Mouse (Mus musculus) erythroblast, embryonic 14.5 days (primary cell): ENCODE data around the gene Zfp618. TPM values are rescaled to one million over a fixed set of nuclear protein-coding genes. Genes with fewer than 3 reads are reported as not detected.

Source experiments
- H3K27me3 ChIP-seq: 2 replicates; pipeline ENCODE4 v1.6.1; 2012; ENCODE audit warnings: inconsistent platforms; ENCODE audit not compliant: control insufficient read depth
- H3K36me3 ChIP-seq: 2 replicates; pipeline ENCODE4 v1.6.1; 2012; ENCODE audit warnings: mild to moderate bottlenecking, inconsistent platforms; ENCODE audit not compliant: control insufficient read depth
- H3K4me1 ChIP-seq: 2 replicates; pipeline ENCODE4 v1.6.1; 2012; ENCODE audit warnings: inconsistent platforms; ENCODE audit not compliant: control insufficient read depth
- H3K4me3 ChIP-seq: replicated peaks from 2 replicates; pipeline ENCODE3; 2012; ENCODE audit warnings: moderate library complexity, mild to moderate bottlenecking, inconsistent platforms
- H3K9me3 ChIP-seq: 2 replicates; pipeline ENCODE4 v1.6.1; 2012; ENCODE audit warnings: low read length, inconsistent platforms, mixed read lengths; ENCODE audit not compliant: control insufficient read depth
- GATA1 ChIP-seq: IDR thresholded peaks from 2 replicates; pipeline ENCODE4 v1.6.1; 2012; ENCODE audit warnings: low read length, inconsistent platforms, mixed read lengths
- TAL1 ChIP-seq: IDR thresholded peaks from 3 replicates; pipeline ENCODE4 v1.6.1; 2012; ENCODE audit warnings: low read length, inconsistent platforms, mixed read lengths
- polyA plus RNA-seq: library from polyadenylated mRNA; stranded (reverse); fragments of >175 nt; gene quantifications from 2 replicates; pipeline ENCODE4 v1.2.3, GENCODE M21; 2012

Gene Zfp618
- polyA plus RNA-seq, 1 experiment, result not detected

DNA sequence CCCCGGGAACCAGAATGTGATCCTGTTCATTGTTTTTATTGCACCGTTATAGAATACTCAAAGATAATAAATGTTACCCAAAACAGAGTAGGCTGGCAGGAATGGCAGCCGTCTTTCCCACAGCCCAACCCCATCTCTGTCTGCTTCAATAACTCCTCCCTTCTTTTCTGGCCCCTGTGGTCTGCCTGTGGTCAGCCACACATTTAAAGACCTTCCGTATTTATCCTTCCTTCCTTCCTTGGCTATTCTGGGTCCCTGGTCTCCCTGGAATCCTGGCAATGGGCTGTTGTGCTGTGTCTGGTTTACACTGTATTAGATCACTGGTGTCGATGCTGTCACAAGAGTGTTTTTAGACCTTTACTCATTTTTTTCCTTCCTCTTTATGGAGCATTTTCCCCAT lies 125.8 kb downstream of the Zfp618 start:
- H3K27me3 ChIP-seq, result no peaks in the 10 kb centered on the region
- no peaks in the 10 kb centered on the region for H3K4me1 ChIP-seq
- TF ChIP-seq GATA1 (no peak), TAL1 (no peak)
- no peaks in the 10 kb centered on the region; the same call in 1 of the 2 replicates for H3K36me3 ChIP-seq
- no peak overlapping the region for H3K4me3 ChIP-seq
- no peaks in the 10 kb centered on the region for H3K9me3 ChIP-seq

DNA sequence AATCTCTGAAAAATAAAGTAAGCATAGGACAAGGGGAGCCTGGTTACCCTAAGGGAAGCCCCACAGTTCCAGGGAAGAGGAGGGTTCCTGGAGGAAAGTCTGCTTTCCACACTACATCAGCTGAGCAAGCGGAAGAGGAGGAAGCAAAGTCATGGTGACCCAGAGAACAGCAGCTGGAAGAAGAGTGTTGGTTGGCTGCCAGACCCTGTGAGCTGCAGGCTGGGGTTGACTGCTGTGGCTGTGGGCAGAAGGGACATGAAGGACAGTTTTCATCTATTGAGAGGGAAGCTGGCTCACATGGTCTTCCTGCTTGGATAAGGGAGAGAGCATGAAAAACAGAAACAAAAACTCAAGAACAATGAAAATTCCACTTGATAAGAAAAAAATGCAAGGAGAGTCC lies 132.2 kb downstream of the Zfp618 start:
- H3K36me3 ChIP-seq, result no peaks in the 10 kb centered on the region; the same call in 1 of the 2 replicates
- H3K9me3 ChIP-seq, result no peaks in the 10 kb centered on the region
- H3K4me1 ChIP-seq, result no peaks in the 10 kb centered on the region
- TF ChIP-seq GATA1 (no peak), TAL1 (no peak)
- no peak overlapping the region for H3K4me3 ChIP-seq
- no peaks in the 10 kb centered on the region for H3K27me3 ChIP-seq

DNA sequence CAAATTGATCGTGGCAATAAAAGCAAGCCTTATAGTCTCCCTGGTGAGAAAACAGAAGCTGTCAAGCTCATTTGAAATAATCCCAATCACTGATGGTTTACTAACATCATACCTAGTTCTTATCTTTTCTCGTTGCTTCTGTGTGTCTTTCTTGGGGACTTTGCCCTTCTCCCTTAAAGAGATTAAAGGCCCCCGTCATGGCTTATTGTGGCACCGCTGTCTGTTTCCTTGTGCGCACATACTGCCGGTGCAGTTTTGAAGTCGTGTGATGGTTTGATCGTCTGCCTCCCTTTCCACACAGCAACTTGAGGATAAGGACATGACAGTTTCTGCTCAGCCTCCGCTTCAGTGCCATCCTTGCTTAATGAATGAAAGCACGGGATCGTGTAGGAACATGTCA lies 135.1 kb downstream of the Zfp618 start:
- no peaks in the 10 kb centered on the region for H3K9me3 ChIP-seq

GRCm38 (mm10) chr4:63102025-63102424 lies 136.7 kb downstream of the Zfp618 start:
- Histone ChIP-seq H3K27me3 (no peaks in the 10 kb centered on the region), H3K9me3 (no peaks in the 10 kb centered on the region), H3K36me3 (no peaks in the 10 kb centered on the region; the same call in 1 of the 2 replicates), H3K4me1 (no peaks in the 10 kb centered on the region), H3K4me3 (no peak overlapping the region)
- TF ChIP-seq TAL1 (no peak), GATA1 (no peak)

More for the DNA sequence above, 135.1 kb downstream of the Zfp618 start:
- Histone ChIP-seq H3K4me1 (no peaks in the 10 kb centered on the region), H3K27me3 (no peaks in the 10 kb centered on the region), H3K36me3 (no peaks in the 10 kb centered on the region; the same call in 1 of the 2 replicates), H3K4me3 (no peak overlapping the region)
- TF ChIP-seq TAL1 (no peak), GATA1 (no peak)

GRCm38 (mm10) chr4:63105651-63106050 lies 140.3 kb downstream of the Zfp618 start:
- TF ChIP-seq TAL1, result no peak
- TF ChIP-seq GATA1, result no peak
- H3K36me3 ChIP-seq, result no peaks in the 10 kb centered on the region; the same call in 1 of the 2 replicates
- H3K9me3 ChIP-seq, result no peaks in the 10 kb centered on the region
- H3K4me3 ChIP-seq, result no peak overlapping the region
- no peaks in the 10 kb centered on the region for H3K4me1 ChIP-seq
- H3K27me3 ChIP-seq, result no peaks in the 10 kb centered on the region

DNA sequence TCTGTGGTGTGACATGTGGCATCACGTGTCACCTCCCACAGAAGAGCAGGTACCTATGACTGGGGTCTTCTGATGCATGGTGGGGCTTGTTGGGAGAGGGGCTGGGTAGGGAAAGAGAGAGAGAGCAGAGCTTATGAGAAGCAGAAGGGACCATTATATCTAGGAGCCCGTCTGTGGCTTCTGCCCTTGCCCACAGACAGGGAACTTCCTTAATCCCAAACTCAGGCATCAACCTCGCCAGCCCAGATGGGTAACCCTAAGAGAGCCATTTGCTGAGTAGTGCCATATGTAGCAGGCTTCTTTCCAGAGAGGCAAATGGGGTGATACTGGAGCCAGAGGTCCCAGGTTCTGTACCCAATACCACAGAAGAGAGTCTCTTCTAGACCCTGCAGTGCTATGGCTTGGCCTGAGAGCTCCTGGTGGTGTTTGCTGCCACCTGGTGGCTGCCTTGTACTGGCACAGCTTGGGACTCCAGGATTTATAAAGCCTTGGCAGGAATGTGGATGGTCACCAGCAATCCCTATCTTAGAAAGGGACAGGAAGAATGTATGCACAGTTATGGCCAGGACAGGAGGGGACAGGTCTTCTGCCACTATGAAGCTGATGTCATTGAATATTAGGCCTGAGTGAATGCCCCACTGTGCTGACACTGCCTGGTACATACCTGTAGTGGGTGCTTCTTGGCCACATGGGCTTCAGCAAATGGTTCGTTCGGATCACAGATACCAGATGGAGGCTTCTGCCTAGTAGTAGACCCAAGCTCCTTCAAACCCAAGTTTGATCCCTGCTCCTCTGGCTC lies 153.5 kb downstream of the Zfp618 start:
- peaks cover 5% of the 10 kb centered on the region for H3K9me3 ChIP-seq
- TF ChIP-seq GATA1, result no peak
- no peak for TF ChIP-seq TAL1
- H3K27me3 ChIP-seq, result no peaks in the 10 kb centered on the region
- H3K4me3 ChIP-seq, result no peak overlapping the region
- no peaks in the 10 kb centered on the region for H3K4me1 ChIP-seq
- peaks cover 6% of the 10 kb centered on the region; the same call in 1 of the 2 replicates for H3K36me3 ChIP-seq

GRCm38 (mm10) chr4:63124861-63125466 lies 159.6 kb downstream of the Zfp618 start:
- no peak for TF ChIP-seq TAL1
- no peak for TF ChIP-seq GATA1
- Histone ChIP-seq H3K36me3 (peaks cover 3% of the 10 kb centered on the region; the same call in 1 of the 2 replicates), H3K9me3 (peaks cover 5% of the 10 kb centered on the region), H3K4me1 (no peaks in the 10 kb centered on the region), H3K27me3 (no peaks in the 10 kb centered on the region), H3K4me3 (no peak overlapping the region)

GRCm38 (mm10) chr4:63129891-63130624 lies 164.7 kb downstream of the Zfp618 start:
- TF ChIP-seq GATA1 (no peak), TAL1 (no peak)
- Histone ChIP-seq H3K36me3 (peaks cover 7% of the 10 kb centered on the region; the same call in 1 of the 2 replicates), H3K4me1 (no peaks in the 10 kb centered on the region), H3K9me3 (peaks cover 12% of the 10 kb centered on the region; the same call in 1 of the 2 replicates), H3K4me3 (no peak overlapping the region), H3K27me3 (no peaks in the 10 kb centered on the region)

GRCm38 (mm10) chr4:63147268-63147667 lies 181.9 kb downstream of the Zfp618 start:
- TF ChIP-seq GATA1 (no peak), TAL1 (no peak)
- peaks cover 11% of the 10 kb centered on the region; the same call in 1 of the 2 replicates for H3K36me3 ChIP-seq
- H3K4me3 ChIP-seq, result no peak overlapping the region
- no peaks in the 10 kb centered on the region for H3K27me3 ChIP-seq
- no peaks in the 10 kb centered on the region for H3K4me1 ChIP-seq
- H3K9me3 ChIP-seq, result peaks cover 24% of the 10 kb centered on the region
